Mouse (Mus musculus) left cerebral cortex, adult 2 months (tissue): ENCODE measurements around the gene Syce2. TPM values are rescaled to one million over a fixed set of nuclear protein-coding genes. Genes with fewer than 3 reads are reported as not detected.

Source experiments
- DNase-seq, 2 experiments: peaks; one replicate each; pipeline ENCODE4 v3.0.0; 2021 to 2022; ENCODE audit warnings: low spot score in 2 of 2, mixed read lengths in 1 of 2; ENCODE audit errors: extremely low spot score in 1 of 2
- H3K27ac ChIP-seq: fragments of 200-600 bp; 2 replicates; pipeline ENCODE4 v1.8.1; 2022
- H3K4me3 ChIP-seq: fragments of 200-600 bp; 2 replicates; pipeline ENCODE4 v1.8.1; 2022
- CTCF ChIP-seq: fragments of 200-600 bp; IDR thresholded peaks from 2 replicates; pipeline ENCODE4 v1.8.1; 2022; ENCODE audit warnings: antibody characterized with exemption, mild to moderate bottlenecking, moderate library complexity
- intact Hi-C: fragments of 180-260 bp; cut with DNase I; formaldehyde crosslinking; loops from one replicate; pipeline ENCODE4 v1.15.1; 2025
- microRNA-seq, 2 experiments: library from miRNA; unstranded; fragments of <30 nt; microRNA quantifications; one replicate each; pipeline ENCODE4 v1.2.0; 2021
- total RNA-seq, 2 experiments: library from RNA; stranded (reverse); gene quantifications; 2 replicates each; pipeline ENCODE4 v1.2.3; 2021

The Syce2 gene
- total RNA-seq, 2 experiments from 2014 or later = 7.8 to 8.0 TPM

GRCm38 (mm10) chr8:84918646-84919045 lies 46.7 kb downstream of the Syce2 start:
- intact Hi-C loops = no loop called here
- no peak for TF ChIP-seq CTCF
- no peak overlapping the region for H3K4me3 ChIP-seq
- no peak overlapping the region for H3K27ac ChIP-seq
- DNase-seq = no peak

GRCm38 (mm10) chr8:84921596-84921995 lies 49.7 kb downstream of the Syce2 start:
- Histone ChIP-seq H3K4me3 (no peak overlapping the region), H3K27ac (no peak overlapping the region)
- intact Hi-C loops = loop anchor here (5.0 kb wide), 1 partner anchor 54 kb away; no protein-coding TSS in a partner anchor
- DNase-seq = no peak
- TF ChIP-seq CTCF = no peak

GRCm38 (mm10) chr8:84925557-84925956 lies 53.6 kb downstream of the Syce2 start:
- intact Hi-C loops = no loop called here
- H3K4me3 ChIP-seq = no peak overlapping the region
- no peak for TF ChIP-seq CTCF
- no peak overlapping the region for H3K27ac ChIP-seq
- no peak for DNase-seq

GRCm38 (mm10) chr8:84927513-84927912 lies 55.6 kb downstream of the Syce2 start:
- no peak overlapping the region for H3K27ac ChIP-seq
- no peak for DNase-seq
- intact Hi-C loops = no loop called here
- no peak overlapping the region for H3K4me3 ChIP-seq
- TF ChIP-seq CTCF = no peak

- peak; percentile 71 for TF ChIP-seq CTCF
- H3K4me3 ChIP-seq = peak overlapping the region; percentile 21; the same call in 1 of the 2 replicates
- no peak overlapping the region for H3K27ac ChIP-seq
- intact Hi-C loops = loop anchor here (2.0 kb wide), 1 partner anchor 28 kb away; no protein-coding TSS in a partner anchor
- DNase-seq = peak; percentile 71 to 77
These were observed 56.8 kb downstream of the Syce2 start for GRCm38 (mm10) chr8:84928456-84929306.

- Histone ChIP-seq H3K4me3 (no peak overlapping the region), H3K27ac (no peak overlapping the region)
- intact Hi-C loops = no loop called here
- DNase-seq = no peak
- no peak for TF ChIP-seq CTCF
These were observed 58.7 kb downstream of the Syce2 start for GRCm38 (mm10) chr8:84930582-84930981.

- intact Hi-C loops = no loop called here
- no peak overlapping the region for H3K27ac ChIP-seq
- peak overlapping the region; percentile 89 for H3K4me3 ChIP-seq
- TF ChIP-seq CTCF = no peak
- peak; percentile 31 to 34 for DNase-seq
These were observed 62.1 kb downstream of the Syce2 start for GRCm38 (mm10) chr8:84933767-84934559.

GRCm38 (mm10) chr8:84934860-84935259 lies 62.9 kb downstream of the Syce2 start:
- TF ChIP-seq CTCF = no peak
- Histone ChIP-seq H3K27ac (peak overlapping the region; percentile 40; the same call in 1 of the 2 replicates), H3K4me3 (peak overlapping the region; percentile 89)
- DNase-seq = peak; percentile 42 to 46
- intact Hi-C loops = no loop called here

- peak overlapping the region; percentile 89 for H3K4me3 ChIP-seq
- peak overlapping the region; percentile 40 for H3K27ac ChIP-seq
- no peak for DNase-seq
- no peak for TF ChIP-seq CTCF
- intact Hi-C loops = no loop called here
These were observed 63.6 kb downstream of the Syce2 start for GRCm38 (mm10) chr8:84935489-84935888.

GRCm38 (mm10) chr8:84936041-84936961 lies 64.4 kb downstream of the Syce2 start:
- peak overlapping the region; percentile 91 for H3K27ac ChIP-seq
- DNase-seq = no peak
- peak overlapping the region; percentile 89 for H3K4me3 ChIP-seq
- no peak for TF ChIP-seq CTCF
- intact Hi-C loops = no loop called here

GRCm38 (mm10) chr8:84936962-84937546 lies 65.1 kb downstream of the Syce2 start, which contains the start of gene Mast1:
Mast1 (minus strand) TSS chr8:84937359.
- intact Hi-C loops = no loop called here
- peak; percentile 85 for TF ChIP-seq CTCF

More at GRCm38 (mm10) chr8:84936962-84937546, 65.1 kb downstream of the Syce2 start, which contains the start of gene Mast1:
- DNase-seq = peak; percentile 81 to 84
- H3K4me3 ChIP-seq = peak within 1 kb of the TSS; percentile 89
- peak within 1 kb of the TSS; percentile 91 for H3K27ac ChIP-seq

Small RNA genes within 50 kb of the gene (microRNA-seq; reads per million reads assigned to microRNA genes)
- 1.2 to 2.9 reads per million in 2 experiments for gene Gm24197
- 7.8 to 12.4 reads per million in 2 experiments for gene Mir7069

Other genes starting within 250 kb of the Syce2 start
- 10 to 100 TPM; 17.5 to 17.9 TPM for gene Ier2, start 209.3 kb upstream of the Syce2 start, total RNA-seq
- gene Trmt1, start 185.8 kb upstream of the Syce2 start, total RNA-seq = 100 to 1,000 TPM; 108 to 115 TPM
- gene Nacc1, start 184.2 kb upstream of the Syce2 start, total RNA-seq = 10 to 100 TPM; 95.5 to 96.8 TPM
- 1 to 10 TPM; 1.6 to 2.6 TPM for gene Lyl1, start 170.7 kb upstream of the Syce2 start, total RNA-seq
- gene G430095P16Rik, start 149.1 kb upstream of the Syce2 start, total RNA-seq = not detected
- gene Nfix, start 71.8 kb upstream of the Syce2 start, total RNA-seq = 100 to 1,000 TPM; 347 to 350 TPM
- 10 to 100 TPM in 1 of 2 experiments, 1 to 10 TPM in 1; 9.7 to 11.1 TPM for gene Dand5, start 49.3 kb upstream of the Syce2 start, total RNA-seq
- gene Gadd45gip1, start 40.6 kb upstream of the Syce2 start, total RNA-seq = 10 to 100 TPM; 23.9 to 25.8 TPM
- gene Rad23a, start 31.4 kb upstream of the Syce2 start, total RNA-seq = 10 to 100 TPM; 77.7 to 77.8 TPM
- gene Calr, start 25.2 kb upstream of the Syce2 start, total RNA-seq = 100 to 1,000 TPM; 459 to 496 TPM
- gene Farsa, start 15.1 kb upstream of the Syce2 start, total RNA-seq = 10 to 100 TPM; 49.8 to 50.1 TPM
- 10 to 100 TPM; 35.6 to 44.1 TPM for gene Gcdh, start 21.8 kb downstream of the Syce2 start, total RNA-seq
- gene Klf1, start 29.8 kb downstream of the Syce2 start, total RNA-seq = under 1 TPM in 1 of 2 experiments, not detected in 1; 0.23 TPM
- 1 to 10 TPM; 4.3 to 5.1 TPM for gene Dnase2a, start 36.4 kb downstream of the Syce2 start, total RNA-seq
- 10 to 100 TPM; 89.4 to 95.7 TPM for gene Mast1, start 65.2 kb downstream of the Syce2 start, total RNA-seq
- 1 to 10 TPM; 1.1 to 1.2 TPM for gene Rtbdn, start 74.9 kb downstream of the Syce2 start, total RNA-seq
- not detected for gene Gm49661, start 97.3 kb downstream of the Syce2 start, total RNA-seq
- gene Prdx2, start 97.5 kb downstream of the Syce2 start, total RNA-seq = 100 to 1,000 TPM; 319 to 333 TPM
- 10 to 100 TPM; 43.4 to 47.3 TPM for gene Rnaseh2a, start 97.7 kb downstream of the Syce2 start, total RNA-seq
- 100 to 1,000 TPM in 1 of 2 experiments, 10 to 100 TPM in 1; 99.5 to 145 TPM for gene Junb, start 106.6 kb downstream of the Syce2 start, total RNA-seq
- 10 to 100 TPM; 11.3 to 11.6 TPM for gene Hook2, start 118.5 kb downstream of the Syce2 start, total RNA-seq
- gene Best2, start 142.4 kb downstream of the Syce2 start, total RNA-seq = not detected
- gene Asna1, start 153.2 kb downstream of the Syce2 start, total RNA-seq = 100 to 1,000 TPM; 122 to 124 TPM
- gene Trir, start 154.7 kb downstream of the Syce2 start, total RNA-seq = 100 to 1,000 TPM; 124 to 132 TPM
- 100 to 1,000 TPM; 146 to 163 TPM for gene Tnpo2, start 164.8 kb downstream of the Syce2 start, total RNA-seq
- 10 to 100 TPM; 21.5 to 25.5 TPM for gene Fbxw9, start 187.9 kb downstream of the Syce2 start, total RNA-seq
- not detected for gene Gm5741, start 195.9 kb downstream of the Syce2 start, total RNA-seq
- gene Dhps, start 199.6 kb downstream of the Syce2 start, total RNA-seq = 10 to 100 TPM; 66.1 to 68.7 TPM
- gene Wdr83os, start 208.6 kb downstream of the Syce2 start, total RNA-seq = 10 to 100 TPM; 55.6 to 55.7 TPM
- gene Wdr83, start 209.2 kb downstream of the Syce2 start, total RNA-seq = 10 to 100 TPM; 25.5 to 27.8 TPM
- gene Man2b1, start 211.2 kb downstream of the Syce2 start, total RNA-seq = 10 to 100 TPM; 34.7 to 35.9 TPM